Mouse (Mus musculus): ENCODE data around the gene Aym1. TPM values are rescaled to one million over a fixed set of nuclear protein-coding genes. Genes with fewer than 3 reads are reported as not detected.
"Not testable (repeated sequence)": the region's sequence is repeated elsewhere in the genome, so short reads cannot be mapped to it uniquely, and the experiment has no call there.

Aym1 gene
- total RNA-seq, 1 experiment from 2014 or later = not detected

- no peak for ATAC-seq (replicated peaks; ENCODE audit: low read depth, poor library complexity, severe bottlenecking)
These were observed 5.3 kb upstream of the Aym1 start for GRCm38 (mm10) chr5:113351768-113352167.

- ATAC-seq (replicated peaks; ENCODE audit: low read depth, poor library complexity, severe bottlenecking) = no peak
These were observed 4.5 kb upstream of the Aym1 start for GRCm38 (mm10) chr5:113352636-113353035.

- no peak for ATAC-seq (replicated peaks; ENCODE audit: low read depth, poor library complexity, severe bottlenecking)
These were observed 2.8 kb upstream of the Aym1 start for GRCm38 (mm10) chr5:113354311-113354710.

- ATAC-seq (replicated peaks; ENCODE audit: low read depth, poor library complexity, severe bottlenecking) = no peak
These were observed 562 bp downstream of the Aym1 start for GRCm38 (mm10) chr5:113357656-113358055.

GRCm38 (mm10) chr5:113358833-113359232, 1.7 kb downstream of the Aym1 start:
- ATAC-seq (replicated peaks; ENCODE audit: low read depth, poor library complexity, severe bottlenecking) = no peak

- no peak for ATAC-seq (replicated peaks; ENCODE audit: low read depth, poor library complexity, severe bottlenecking)
These were observed 4.2 kb downstream of the Aym1 start for GRCm38 (mm10) chr5:113361283-113361682.

- ATAC-seq (replicated peaks; ENCODE audit: low read depth, poor library complexity, severe bottlenecking) = no peak
These were observed 5.3 kb downstream of the Aym1 start for GRCm38 (mm10) chr5:113362258-113362996.

GRCm38 (mm10) chr5:113363177-113363576, 6.1 kb downstream of the Aym1 start:
- ATAC-seq (replicated peaks; ENCODE audit: low read depth, poor library complexity, severe bottlenecking) = no peak

- ATAC-seq (replicated peaks; ENCODE audit: low read depth, poor library complexity, severe bottlenecking) = peak; percentile 80
These were observed 8.8 kb downstream of the Aym1 start for GRCm38 (mm10) chr5:113365921-113366320.

- ATAC-seq (replicated peaks; ENCODE audit: low read depth, poor library complexity, severe bottlenecking) = not testable (repeated sequence)
These were observed 10.6 kb downstream of the Aym1 start for GRCm38 (mm10) chr5:113367726-113368125.

GRCm38 (mm10) chr5:113369262-113369868, 12.3 kb downstream of the Aym1 start:
- no peak for ATAC-seq (replicated peaks; ENCODE audit: low read depth, poor library complexity, severe bottlenecking)

- ATAC-seq (replicated peaks; ENCODE audit: low read depth, poor library complexity, severe bottlenecking) = no peak
These were observed 15.4 kb downstream of the Aym1 start for GRCm38 (mm10) chr5:113372449-113372848.

GRCm38 (mm10) chr5:113372995-113373950, 16.2 kb downstream of the Aym1 start:
- ATAC-seq (replicated peaks; ENCODE audit: low read depth, poor library complexity, severe bottlenecking) = no peak; the same call in 1 of the 2 replicates

GRCm38 (mm10) chr5:113374290-113374689, 17.2 kb downstream of the Aym1 start:
- no peak for ATAC-seq (replicated peaks; ENCODE audit: low read depth, poor library complexity, severe bottlenecking)

GRCm38 (mm10) chr5:113375783-113376182, 18.7 kb downstream of the Aym1 start:
- no peak for ATAC-seq (replicated peaks; ENCODE audit: low read depth, poor library complexity, severe bottlenecking)

- no peak for ATAC-seq (replicated peaks; ENCODE audit: low read depth, poor library complexity, severe bottlenecking)
These were observed 19.2 kb downstream of the Aym1 start for GRCm38 (mm10) chr5:113376292-113376691.

GRCm38 (mm10) chr5:113379416-113379815, 22.3 kb downstream of the Aym1 start:
- no peak for ATAC-seq (replicated peaks; ENCODE audit: low read depth, poor library complexity, severe bottlenecking)

GRCm38 (mm10) chr5:113380553-113380952, 23.5 kb downstream of the Aym1 start:
- no peak for ATAC-seq (replicated peaks; ENCODE audit: low read depth, poor library complexity, severe bottlenecking)

- no peak for ATAC-seq (replicated peaks; ENCODE audit: low read depth, poor library complexity, severe bottlenecking)
These were observed 25.5 kb downstream of the Aym1 start for GRCm38 (mm10) chr5:113382580-113382979.

GRCm38 (mm10) chr5:113393766-113394165, 36.7 kb downstream of the Aym1 start:
- ATAC-seq (replicated peaks; ENCODE audit: low read depth, poor library complexity, severe bottlenecking) = no peak

Measured in common myeloid progenitor, adult 5-6 weeks (primary cell).